Mouse (Mus musculus) CD4-positive, CD25-positive, alpha-beta regulatory T cell, adult 2 months (primary cell): ENCODE measurements around the gene Cenpn.

Source experiments
- DNase-seq: peaks from one replicate; pipeline ENCODE4 v3.0.0-alpha.2; 2012; ENCODE audit warnings: low read depth, low spot score

The Cenpn gene

DNA sequence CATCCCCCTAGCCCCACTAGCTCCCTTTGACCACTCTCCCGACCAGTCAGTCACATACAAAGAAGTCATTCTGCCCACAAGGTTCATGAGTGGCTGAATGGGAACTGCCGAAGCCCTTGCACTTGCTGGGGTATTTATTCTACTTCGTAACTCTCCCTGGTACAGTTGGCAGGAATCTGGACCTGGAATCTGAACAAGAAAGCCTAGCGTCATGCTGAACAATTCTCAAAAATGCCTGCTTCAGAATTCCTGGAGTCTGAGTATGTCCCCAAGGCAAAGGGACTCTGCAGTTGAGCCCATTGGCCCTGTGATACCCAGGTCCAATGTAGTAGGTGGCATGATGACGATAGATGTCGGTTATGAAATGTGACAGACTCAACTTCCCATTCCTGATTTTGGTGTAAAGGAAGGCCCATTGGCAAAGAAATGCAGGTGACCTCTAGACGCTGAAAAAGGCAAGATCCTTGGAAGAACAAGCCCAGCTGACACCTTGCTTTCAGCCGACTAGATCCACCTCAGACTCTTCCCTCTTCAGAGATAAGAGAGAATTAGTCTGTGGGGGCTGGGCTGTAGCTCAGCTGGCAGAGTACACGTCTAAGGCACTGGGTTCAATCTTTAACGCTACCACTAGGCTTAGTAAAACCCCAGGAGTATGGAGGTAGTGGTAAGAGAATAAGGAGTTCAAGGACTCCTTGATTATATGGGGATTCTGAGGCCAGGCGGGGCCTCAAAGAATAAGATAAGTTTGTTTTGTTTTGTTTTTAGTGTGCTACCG lies 20.9 kb downstream of the Cenpn start:
- DNase-seq = peak; percentile 27

DNA sequence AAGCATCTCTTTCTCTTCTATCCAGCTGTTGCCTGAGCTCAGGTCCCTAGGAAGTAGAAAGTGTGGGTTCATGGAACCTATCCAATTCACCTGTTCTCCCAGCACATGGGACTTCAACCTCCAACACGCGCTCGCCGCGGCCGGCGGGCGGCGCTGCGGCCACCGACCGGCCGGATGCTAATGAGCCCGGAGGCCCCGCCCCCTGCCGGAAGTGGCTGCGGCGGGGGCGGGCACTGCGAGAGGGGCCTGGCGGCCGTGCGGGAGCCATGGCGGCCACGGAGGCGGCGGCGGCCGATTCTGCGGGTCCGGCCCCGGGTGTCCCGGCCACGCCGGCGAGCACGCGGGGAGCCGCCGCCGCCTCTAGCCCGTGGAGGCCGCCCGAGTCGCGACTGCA lies 21.6 kb downstream of the Cenpn start, which contains the start of gene Atmin:
Gene Atmin, plus strand, starts transcription at position 233 of the 394 bp plus-strand sequence.
- DNase-seq = peak; percentile 89

DNA sequence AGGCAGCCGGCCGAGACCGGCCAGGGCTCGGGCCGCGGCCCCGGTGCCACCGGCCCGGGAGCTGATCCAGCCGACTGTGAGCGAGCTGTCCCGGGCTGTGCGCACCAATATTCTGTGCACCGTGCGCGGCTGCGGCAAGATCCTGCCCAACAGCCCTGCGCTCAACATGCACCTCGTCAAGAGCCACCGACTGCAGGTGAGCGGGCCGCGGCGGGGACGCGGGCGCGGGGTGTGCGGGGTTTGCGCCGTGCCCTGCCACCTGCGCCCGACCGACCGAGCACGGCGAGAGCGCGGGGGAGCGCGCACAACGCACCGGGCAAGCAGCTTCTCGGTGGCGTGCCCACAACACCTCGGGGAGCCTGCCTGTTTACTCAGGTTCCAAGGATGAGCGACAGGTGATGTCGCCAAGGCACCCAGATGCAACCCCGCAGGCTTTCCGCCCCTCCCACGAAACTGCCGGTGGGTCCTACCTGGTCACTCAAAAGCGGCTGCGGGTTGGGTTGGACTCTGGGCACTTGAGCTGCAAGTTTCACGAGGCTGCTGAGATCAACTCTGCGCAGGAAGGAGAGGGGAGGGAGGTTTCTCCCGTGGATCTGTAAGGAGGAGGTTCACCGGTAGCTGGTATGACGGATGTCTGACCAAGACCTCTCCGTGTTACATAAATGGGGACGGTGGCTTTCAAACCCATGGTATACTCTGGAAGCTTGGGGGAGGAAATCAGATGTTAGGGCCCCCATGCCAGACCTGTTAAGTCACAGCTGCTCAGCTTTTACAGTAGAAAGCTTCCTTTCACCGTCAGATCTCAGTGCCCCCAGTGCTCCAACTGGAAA lies 22.2 kb downstream of the Cenpn start:
- DNase-seq = peak; percentile 54

DNA sequence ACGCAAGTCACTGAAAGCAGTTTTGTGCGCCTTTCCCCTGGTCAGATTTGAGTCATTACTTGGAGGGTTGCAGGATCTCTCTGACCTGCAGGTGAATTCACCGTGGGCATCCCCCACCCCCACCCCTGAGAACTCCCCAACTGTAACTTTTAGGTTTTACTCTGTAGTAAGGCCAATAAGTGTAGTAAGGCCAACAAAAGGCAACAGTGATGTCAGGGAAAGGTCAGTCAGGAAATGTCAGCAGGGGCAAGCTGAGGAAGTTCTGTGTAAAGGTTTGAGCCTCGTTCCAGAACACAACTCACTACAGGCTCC lies 22.8 kb downstream of the Cenpn start:
- DNase-seq = no peak

DNA sequence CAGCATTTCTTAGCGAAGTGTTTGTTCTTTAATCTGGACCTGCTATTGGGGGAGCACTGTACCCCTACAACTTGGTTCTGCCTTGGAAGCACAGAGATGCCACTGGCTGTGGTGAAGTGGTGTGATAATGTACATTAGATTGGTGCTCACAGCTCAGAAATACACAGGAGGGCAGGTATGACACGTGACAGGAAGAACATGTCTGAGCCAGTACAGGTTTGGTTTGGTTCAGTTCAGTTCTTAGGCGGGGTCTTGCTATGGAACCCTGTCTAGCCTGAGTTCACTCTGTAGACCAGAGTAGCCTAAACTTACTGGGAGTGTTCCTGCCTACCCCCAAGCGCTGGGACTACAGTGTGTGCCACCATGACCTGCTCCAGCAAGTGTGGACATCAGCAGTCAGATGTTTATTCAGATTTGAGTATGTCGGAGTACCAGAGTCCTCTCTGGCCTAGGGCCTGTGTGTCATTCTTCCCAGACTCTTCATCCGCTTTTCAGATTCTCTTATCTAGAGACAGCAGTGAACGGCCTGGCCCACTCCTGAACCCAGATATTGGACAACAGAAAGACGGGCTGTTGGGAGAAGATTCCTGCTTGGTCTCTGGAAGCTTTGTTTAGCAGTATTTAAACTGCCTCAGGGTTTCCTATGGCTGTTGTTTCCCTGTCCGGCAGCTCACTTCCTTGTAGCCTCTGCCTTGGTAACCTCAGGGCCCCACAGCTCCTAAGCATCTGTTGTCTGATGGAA lies 23.8 kb downstream of the Cenpn start:
- DNase-seq = peak; percentile 28

DNA sequence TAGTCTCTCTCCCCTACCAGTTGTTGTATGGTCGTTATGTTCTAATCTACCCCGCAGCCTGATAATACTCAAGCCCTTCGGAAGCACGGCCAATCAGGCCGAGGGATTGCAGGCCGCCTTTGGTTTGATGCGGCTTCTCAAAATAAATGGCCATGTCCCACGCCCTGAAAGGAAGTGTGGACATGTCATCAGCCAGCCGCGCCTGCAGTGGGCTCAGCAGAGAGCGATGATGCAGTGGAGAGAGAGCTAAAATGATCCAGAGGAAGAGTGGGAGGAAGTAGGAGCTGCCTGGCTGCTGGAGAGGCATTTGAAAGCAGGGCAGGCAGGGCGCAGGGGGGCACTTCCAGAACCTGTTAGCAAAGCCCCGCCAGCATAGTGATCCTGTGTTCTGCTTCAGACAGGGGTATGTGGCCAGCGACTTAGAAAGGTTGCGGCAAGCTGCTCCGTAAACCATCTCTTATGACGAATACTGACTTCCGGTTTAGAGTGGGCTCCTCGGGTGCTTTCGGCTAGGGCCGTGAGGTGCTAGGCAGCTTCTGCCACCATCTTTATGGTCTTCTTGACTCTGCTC lies 24.8 kb downstream of the Cenpn start:
- DNase-seq = peak; percentile 71

DNA sequence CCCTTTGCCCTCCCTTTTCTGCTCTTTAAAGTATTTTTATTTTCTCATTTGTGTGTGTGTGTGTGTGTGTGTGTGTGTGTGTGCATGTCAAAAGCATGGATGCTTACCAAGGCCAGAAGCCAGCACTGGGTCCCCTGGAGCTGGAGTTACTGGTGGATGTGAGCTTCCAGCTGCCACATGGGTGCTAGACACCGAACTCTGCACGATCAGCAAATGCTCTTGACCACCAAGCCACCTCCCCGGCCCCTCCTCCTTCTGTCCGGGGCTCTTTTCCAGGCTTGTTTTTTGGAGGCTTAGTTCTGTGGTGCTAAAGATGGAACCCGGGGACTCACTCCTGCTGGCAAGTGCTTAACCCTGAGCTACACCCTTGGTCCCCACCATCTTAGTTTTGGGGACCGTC lies 25.3 kb downstream of the Cenpn start:
- no peak for DNase-seq

DNA sequence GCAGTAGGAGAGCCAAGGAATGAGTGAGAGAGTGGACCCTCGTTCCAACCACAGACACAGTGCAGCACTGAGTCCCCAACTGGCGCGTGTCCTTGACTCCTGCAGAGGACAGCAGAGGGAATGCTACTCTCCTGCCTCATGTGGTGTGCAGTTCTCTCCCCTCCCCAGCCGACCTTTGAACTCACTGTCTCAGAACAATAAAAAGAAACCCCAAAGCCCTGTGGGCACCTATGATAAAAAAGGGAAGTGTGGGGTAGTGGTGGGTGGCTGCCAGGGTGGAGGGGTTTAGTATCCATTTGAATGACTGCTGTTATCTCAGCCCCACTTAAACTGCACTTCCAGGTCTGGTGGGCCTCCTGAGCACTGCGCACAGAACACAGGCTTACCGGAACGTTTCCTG lies 26.1 kb downstream of the Cenpn start:
- DNase-seq = no peak

DNA sequence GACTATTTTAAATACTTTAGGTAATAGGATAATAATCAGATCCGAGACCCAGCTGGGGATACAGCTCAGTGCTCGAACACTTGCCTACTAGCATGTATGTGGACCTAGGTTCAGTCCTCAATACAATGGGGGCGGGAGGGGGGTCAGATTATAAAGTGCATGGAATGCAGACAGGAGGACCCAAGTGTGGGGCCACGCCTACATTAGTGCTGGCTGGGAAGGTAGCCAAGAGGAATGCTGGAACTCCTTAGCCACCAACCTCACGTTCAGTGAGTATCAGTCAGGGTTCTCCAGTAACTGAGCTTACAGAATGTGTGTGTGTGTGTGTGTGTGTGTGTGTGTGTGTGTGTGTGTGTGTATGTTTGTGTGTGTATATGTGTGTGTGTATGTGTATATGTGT lies 29.8 kb downstream of the Cenpn start:
- DNase-seq = no peak

DNA sequence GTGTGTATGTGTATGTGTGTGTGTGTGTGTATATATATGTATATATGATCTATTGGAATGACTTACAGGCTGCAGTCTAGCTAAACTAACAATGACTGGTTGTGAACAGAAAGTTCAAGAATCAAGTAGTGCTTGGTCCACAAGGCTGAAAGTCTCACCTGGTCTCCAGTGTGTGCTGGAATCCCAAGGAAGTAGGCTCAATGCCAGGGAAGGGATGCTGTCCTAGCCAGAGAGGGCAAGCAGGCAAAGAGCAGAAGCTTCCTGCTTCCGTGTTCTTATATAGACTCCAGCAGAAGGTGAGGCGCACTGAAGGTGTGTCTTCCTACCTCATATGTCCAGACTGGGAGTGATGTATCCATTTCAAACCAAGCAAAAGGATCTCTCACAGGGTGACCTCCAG lies 30.2 kb downstream of the Cenpn start:
- no peak for DNase-seq

DNA sequence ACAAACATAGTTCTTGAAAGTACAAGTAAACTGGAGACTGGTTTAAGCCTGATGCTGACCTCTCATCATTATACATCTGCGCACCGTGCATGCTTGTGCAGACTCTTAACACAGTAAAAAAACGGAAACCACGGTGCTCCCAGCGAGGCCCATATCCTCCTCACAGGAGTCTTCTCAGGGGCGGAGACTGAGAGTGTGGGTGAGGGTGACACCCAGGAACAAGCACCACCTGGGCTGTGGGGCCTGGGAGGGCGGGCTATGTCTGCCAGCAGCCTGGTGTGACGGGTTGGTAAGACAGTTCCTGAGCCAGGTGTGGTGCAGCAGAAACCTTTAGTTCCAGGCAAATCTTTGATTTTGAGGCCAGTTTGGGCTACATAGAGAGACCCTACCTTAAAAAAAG lies 30.9 kb downstream of the Cenpn start:
- DNase-seq = peak; percentile 75

DNA sequence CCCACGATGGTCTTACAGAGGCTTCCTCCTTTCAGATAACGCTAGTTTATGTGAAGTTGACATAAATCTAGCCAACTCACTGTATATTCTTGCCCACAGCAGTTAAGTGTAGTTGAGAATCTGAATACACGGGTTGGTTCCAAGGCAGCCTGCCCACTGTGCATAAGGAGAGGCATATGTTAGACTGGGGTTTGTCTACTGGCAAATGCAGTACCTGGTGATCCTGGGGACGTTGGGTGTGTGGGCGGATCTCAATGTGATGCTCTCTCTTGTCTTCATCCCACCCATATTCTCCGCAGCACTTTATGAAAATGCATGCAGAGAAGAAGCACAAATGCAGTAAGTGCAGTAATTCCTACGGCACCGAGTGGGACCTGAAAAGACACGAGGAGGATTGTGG lies 32.9 kb downstream of the Cenpn start:
- no peak for DNase-seq

DNA sequence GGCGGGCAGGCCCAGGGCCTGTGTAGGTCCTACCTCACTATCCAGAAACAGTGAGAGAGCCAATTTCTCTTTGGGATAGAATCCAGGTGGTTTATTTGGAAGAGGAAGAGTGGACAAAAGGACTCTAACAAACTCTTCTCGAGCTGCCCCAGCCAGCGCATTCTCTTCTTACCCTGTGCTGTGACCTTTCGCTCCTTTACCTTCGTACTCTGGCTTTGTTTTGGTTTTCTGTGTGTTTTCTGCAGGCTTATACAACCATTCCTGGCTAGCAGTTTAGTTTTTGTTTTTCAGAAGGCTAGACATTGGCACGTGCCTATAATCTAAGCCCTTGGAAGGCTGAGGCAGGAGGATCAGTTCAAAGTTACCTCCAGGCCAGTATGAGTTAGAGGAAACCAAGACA lies 48.0 kb downstream of the Cenpn start:
- no peak for DNase-seq

DNA sequence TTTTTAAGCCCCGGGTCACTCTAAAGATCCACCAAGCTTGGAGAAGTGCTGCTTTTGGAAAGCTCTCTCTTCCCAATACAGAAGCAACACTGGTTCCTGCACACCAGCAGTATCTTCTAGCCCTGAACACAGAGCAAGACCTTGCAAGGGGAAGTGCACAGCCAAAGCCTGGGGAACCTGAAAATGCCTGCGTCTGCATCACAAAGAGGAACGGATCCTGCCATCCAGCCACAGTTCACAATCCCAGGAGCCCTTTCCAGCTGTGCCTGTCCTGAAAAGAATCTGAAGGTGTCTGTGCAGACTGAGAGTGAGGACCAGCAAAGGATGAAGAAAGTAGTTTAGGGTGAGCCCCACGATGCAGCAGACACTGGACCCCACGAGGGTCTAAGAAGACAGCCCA lies 53.5 kb downstream of the Cenpn start:
- no peak for DNase-seq

DNA sequence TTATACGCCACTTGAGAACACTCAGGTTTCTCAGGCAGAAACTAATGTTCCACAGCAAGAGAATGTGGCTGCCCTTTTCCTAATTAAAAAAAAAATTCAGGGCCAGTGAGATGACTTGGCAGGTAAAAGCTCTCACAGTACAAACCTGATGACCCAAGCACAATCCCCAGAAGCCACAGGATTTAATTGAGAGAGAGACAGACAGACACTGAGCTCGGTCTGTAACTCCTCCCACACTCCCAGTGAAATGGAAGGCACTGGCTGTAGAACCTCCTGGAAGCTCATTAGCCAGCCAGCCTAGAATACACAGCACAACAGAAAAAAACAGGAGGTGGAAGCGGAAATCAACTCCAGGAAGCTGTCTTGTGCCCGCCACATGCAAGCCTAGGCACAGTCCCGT lies 54.1 kb downstream of the Cenpn start:
- DNase-seq = no peak

DNA sequence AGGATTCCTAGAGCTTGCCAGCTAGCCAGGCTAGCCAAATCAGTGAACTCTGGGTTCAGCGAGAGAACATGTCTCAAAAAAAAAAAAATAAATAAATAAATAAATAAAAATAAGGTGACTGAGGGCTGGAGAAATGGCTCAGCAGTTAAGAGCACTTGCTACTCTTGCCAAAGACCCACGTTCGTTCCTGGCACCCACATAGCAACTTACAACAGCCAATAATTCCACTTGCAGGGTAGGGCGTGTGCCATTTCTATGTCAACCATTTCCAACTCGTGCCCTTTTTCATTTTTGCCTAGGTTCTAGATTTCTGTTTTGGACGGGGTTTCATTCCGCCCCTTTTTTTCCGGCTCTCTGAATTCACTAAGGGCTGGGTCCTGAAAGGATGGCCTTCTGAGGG lies 56.5 kb downstream of the Cenpn start:
- no peak for DNase-seq

DNA sequence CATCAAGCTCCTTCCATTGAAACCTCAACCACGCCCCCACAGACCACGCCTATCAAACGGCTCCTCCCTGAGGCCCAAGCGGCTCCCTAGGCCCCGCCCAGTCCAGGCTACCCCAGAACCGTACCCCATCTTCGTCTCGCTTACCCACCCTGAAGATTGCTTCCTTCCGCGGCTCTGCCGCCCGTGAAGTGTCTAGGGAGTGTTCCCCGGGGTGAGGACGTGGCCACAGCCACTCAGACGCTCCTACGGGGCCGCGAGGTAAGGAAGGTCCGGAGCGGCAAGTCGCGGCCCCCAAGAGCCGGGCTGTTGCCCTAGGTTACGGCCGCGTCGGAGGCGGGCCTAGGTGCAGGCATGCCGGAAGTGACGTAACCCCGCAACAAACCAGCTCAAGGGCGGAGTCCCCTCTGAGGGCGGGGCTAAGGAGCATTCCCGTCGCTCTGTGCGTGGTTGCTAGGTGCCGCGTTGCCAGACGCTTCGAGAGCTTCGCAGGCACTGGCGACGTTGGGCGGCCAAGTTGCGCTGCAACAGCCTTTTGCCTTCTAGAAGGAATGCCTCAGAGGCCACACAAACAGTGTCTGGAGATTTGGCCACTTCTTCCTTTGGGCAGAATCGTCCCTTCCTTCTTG lies 57.2 kb downstream of the Cenpn start, which contains the start of gene 1700030J22Rik:
Gene 1700030J22Rik, minus strand, starts transcription at position 329 of the 626 bp plus-strand sequence.
- DNase-seq = peak; percentile 100

DNA sequence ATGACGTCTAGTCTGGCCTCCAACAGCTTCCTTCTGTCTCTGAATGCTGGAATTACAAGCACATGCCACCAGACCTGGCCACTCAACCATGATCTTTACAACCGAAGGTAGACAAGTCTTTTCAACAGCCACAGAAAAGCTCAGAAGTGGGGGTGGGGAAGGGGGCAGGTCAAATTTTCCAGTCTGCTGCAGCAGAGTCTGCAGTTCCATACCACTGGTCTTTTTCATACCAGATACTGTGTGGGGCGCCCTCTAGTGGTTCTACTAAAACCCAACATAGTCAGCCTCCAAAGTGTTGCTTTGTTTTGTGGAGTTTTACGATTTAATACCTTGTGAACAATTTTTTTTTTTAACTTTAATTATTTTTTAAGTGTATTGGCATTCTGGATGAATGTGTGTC lies 58.6 kb downstream of the Cenpn start:
- DNase-seq = peak; percentile 86

DNA sequence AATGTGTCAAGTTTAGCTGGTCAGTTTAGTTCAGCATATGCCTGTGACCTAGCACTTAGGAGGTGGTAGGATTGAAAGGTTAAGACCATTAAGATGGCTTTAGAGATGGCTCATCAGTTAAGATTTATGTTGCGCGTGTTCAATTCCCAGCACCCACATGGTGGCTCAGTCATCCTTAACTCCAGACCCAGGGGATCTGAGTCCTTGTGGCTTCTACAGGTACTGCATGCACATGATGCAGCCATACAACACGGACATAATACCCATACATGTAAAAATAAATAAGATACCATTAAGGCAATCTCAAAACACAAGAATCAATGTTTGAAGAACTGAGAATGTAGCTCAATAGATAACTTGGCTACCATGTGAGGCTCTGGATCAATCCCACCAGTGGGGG lies 68.3 kb downstream of the Cenpn start:
- peak; percentile 30 for DNase-seq
